Mouse (Mus musculus) retina, postnatal 7 days (tissue): Measurements from ENCODE around the gene Gm20388.

Source experiments
- DNase-seq: peaks from one replicate; pipeline ENCODE4 v3.0.0-alpha.2; 2012; ENCODE audit warnings: low read depth, low spot score

Gm20388 gene

DNA sequence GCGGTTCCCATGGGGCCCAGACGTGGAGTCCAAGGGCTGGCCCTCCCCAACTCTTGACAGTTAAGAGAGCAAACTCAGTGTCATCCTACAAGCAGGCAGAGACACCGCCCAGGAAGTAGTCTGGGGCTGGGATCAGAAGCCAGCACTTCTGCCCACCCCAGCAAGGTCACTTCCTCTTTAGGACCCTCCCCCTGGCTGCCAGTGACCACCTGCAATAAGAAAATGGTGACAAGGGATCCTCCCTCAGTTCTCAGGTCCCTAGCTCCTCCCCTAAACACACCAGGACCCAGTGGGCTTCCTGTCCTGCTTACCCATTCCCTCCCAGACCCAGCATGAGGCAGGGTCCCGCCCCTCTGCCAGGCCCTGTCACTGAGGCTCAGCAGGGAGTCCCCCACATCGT, 2637.2 kb downstream of the Gm20388 start:
- no peak for DNase-seq

DNA sequence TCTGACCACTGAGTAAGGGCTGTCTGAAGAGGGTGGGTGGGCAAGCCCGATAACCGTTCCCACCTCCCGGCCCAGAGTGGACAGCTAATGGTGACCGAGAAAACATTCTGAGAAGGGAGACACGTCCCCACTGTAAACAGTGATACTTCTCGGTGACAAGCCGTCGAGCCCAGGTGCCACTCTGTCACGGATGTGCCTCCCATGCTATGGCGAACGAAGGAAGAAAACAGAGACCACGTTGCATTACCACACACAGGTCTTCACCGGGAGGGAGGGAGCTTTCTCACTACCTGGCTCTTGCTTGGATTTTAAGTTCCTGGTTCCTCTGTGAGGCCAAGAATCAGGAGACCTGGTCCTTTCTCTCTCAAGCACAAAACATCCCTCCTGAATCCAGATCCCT, 2637.7 kb downstream of the Gm20388 start:
- DNase-seq: no peak

DNA sequence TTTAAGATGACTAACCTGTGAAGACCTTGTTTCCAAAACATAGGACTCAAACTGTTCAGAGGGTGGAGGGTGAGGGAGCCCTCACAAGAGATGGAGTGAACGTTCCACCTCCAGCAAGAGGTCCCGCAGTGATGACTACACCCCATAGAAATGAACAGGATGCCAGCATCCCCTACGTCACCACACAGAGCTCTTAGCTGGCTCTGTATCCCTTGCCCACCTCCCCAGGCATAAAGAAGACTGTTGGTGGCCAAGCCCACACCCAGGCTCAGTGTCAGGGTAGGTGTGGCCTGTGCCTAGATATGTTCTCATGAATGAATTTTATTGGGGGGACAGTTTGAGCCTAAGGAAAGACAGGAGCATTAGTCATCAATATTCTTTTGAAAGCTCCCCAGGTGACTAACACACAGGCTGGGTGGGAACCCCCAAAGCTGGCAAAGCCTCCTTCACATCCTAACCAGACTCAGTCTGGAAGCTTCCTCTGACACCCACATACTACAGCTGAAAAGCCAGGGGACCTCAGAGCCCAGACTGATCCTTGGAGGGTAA, 2638.3 kb downstream of the Gm20388 start:
- DNase-seq: no peak

DNA sequence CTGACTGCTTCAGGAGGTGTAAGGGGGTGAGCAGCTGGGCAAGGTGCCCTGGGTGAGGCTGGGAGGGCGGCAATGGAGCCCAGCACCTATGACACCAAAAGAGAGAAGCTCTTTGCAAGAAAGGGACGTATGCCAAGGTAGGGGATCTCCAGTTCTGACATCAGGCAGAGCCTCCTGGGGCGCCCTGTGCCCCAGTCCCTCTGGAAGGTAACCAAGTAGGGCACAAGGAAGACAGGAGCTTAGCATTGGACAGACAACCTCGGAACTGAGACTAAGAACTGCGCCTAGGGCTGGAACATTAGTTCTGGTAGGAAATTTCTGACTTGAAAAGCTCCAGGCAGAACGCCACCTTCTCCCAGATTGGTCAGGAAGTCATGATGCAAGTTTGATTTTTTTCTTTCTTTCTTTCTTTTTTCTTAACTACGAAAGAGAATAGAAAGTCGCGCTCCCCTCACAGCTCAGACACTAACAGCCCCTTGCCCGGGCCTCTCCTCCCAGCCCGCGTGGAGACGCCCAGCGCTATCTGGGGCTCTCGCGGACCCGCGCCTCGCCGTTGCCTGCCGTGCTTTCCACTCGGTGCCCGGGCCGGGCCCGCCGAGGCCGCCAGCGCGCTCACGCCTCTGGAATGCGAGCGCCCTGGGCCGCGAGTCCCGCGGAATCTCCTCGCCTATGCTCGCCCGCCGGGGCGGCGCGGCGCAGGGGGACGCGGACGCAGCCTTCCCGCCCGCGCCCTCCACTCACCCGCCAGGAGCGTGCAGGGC, 2639.8 kb downstream of the Gm20388 start:
- peak; percentile 17 for DNase-seq

- peak; percentile 20 for DNase-seq
These were observed 2640.3 kb downstream of the Gm20388 start for GRCm38 (mm10) chr8:122550995-122551264.

DNA sequence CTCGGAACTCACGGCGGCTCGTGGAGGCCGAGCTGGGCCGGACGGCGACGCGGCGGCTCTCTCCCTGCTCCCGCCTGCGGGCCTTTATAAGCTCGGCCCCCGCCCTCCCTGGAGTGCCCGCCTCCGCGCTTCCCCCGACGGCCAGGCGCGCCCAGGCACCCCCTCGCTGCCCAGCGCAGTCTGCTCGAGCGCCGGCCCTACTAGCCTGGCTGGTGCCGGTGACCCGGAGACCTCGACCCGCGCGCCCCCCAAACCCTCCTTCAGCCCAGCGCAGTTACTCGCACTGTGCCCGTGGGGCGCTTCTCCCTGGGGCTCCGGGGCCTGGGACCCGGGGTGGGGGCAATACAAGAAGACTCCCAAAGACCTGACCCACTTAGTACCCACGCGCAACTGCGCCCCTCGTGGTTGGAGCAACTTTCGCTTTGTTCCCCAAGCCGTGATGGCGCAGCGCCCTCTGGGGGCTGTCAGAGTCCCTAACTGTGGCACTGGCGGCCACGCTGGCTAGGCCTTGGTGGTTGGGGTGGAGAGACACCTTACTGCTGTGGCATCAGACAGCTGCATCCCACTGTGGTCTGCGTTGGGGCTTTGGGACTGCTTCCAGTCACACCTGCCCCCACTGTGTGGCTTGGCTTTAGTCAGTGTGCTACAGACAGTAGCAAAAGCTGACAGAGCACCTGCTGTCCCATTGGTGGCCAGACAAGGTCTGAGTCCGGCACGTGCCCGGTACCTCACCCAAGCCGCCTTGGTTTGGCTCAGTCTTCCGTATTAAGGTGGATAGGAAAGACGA, 2640.8 kb downstream of the Gm20388 start, which contains the start of gene Piezo1:
Gene Piezo1, minus strand, starts transcription at position 65 of the 787 bp plus-strand sequence.
- peak; percentile 64 for DNase-seq

DNA sequence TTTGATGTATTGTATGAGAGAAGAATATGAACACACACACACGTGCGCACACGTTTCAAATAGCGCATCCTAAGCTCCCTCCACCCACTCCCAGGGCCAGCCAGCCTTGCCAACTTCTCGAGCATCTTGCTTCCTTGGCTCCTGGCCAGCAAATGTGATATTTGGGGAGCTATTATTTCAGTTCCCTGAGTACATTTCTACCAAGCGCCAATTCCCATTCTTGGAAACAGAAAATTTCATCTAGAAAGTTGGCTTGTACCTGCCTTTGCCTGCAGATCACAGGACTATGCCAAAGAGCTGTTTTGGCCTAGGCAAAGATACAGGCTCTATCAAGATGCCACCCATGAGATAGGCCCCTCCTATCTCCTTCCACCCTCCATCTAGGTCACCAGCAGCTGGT, 2644.1 kb downstream of the Gm20388 start:
- no peak for DNase-seq

DNA sequence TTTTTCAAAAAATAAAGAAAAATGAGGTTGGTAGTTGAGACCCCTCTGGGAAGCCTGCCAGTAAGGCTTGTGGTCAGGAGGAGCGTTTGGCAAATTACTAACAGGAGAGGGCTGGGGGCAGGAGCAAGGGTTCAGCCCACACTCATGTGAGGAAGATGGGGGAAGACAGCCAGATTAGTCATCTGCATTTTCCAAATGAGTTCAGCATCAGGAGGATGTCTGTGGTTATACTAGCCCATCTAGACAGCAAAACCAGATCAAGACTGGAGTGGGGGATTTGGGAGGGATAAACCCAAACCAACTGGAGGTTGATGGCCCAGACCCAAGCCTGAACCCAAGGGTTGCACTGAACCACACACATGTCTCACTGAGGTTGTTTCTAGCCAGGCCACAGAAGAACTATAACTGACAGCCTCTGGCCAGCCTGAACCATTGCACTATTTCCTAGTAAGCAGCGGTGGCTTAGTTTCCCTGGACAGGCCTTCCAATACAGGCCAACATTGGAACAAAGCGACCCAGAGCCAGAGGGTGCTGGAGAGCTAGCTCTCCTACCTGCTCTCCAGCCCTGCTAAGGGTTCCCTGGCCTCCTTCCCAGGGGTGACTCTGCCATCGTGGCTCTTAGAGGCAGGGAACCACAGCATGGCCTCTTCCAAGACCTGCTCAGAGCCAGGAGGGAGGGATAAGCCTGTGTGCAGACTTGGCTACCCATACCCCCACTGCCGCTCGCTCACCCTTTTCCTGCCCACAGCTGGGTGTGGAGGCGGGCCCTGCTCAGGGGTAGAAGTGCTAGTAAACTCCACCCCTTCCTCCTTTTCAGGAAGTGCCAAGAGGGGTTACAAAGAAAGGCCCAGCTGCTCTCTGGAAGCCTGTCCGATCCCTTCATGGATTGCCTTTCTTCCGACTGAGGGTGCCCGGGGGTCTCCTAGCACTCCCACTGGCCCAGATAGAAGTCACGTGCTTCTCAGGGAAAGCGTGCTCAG, 2645.7 kb downstream of the Gm20388 start:
- DNase-seq: no peak

DNA sequence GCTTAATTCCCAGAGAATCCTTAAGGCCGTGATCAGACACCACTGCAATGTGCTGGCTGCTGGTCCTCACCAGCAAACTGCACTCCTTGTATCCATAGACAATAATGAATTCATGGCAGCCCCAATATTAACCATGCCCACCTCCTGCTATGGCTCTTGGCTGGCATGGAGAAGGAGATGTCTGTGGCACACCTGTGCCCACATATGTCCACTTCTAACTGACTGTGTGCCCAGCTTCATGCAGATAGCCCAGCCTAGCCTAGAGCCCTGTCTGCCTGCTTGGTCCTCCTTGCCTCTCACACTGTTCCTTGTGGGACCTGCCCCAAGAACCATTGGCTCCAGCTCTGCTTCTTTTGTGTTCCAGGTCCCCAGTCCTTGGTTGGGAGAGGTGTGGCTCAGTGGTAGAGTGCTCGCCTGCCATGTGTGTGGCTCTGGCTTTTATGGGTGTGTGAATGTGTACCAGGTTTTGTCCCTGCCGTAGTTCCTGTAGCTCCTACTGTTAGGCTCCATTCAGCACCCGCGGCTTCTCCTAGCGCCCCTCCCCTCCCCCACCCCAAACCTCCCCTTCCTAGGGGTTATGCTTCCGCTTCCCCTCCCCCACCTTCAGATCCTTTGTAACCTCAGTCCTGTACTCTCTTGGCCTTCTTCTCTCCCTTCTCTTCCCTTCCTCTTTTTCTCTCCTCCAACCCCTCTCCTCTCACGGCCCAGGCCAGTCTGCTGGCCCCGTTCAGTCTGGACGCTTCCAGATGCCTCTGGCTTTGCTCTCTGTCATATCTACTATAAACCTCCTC, 2646.8 kb downstream of the Gm20388 start:
- DNase-seq: no peak

- no peak for DNase-seq
These were observed 2648.2 kb downstream of the Gm20388 start for GRCm38 (mm10) chr8:122558671-122559349.

DNA sequence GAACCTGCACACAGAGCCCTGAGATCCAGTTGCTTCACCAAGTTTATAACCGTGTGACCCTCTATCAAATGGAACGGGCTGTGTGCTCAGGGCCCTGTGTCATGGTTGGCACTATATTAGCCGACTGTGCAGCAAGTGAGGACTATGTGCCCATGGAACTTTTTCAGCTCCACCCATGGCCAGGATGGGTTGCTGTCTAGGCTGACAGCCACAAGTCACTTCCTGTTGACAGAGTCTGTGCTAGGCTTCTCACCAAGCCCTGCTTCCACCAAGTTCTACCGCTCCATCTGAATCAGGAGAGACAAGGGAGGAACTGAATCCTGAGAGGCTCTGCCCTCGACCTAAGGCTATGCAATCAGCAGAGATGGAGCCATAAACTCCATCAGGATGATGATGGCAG, 2650.6 kb downstream of the Gm20388 start:
- DNase-seq: no peak

DNA sequence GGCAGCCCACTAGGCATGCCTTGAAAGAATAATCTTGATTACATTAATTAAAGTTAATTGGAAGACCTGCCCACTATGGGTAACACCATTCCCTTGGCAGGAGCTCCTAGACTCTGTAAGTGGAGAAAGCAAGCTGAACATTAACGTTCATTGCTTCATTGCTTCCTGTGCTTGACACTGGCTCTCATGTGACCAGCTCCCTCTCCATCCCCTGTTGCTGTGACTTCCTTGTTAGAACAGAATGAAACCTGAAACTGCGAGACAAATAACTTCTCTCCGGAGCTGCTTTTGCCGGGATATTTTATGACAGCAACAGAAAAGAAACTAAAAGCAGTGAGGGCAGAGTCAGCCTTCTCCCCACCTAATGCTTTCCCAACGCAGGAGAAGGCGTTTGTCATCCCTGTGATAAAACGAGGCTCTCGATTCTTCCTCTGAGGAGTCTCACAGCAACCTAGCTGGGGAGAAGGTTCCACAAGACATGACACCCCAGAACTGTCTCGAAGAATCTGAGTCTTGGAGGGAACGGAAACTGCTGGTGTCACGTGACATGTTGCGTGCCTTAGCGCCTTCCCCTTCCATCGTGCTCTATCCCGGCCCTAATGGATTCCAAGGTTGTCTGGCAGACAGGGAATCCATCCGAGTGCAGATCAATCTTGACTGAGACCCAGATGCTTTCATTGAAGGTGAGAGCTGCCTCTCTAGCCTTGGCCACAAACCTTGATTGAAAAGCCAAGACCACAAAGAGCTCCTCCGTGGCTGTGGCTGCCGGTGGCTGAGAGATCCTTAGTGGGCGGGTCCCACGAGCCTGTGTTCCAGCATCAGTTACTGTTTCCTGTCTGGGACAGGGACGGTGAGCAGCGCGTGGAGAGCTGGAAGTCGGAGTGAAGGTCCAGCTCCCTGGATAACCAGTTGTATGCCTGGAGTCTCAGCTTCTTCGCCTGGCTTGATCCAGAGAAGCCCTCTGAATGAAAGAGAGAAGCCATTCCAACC, 2654.0 kb downstream of the Gm20388 start:
- no peak for DNase-seq

- peak; percentile 64 for DNase-seq
These were observed 2656.1 kb downstream of the Gm20388 start for GRCm38 (mm10) chr8:122566766-122567165.

- DNase-seq: peak; percentile 91
These were observed 2656.9 kb downstream of the Gm20388 start, which contains the start of gene Cdt1 for GRCm38 (mm10) chr8:122567361-122568108. Gene Cdt1, plus strand, starts transcription at chr8:122568015.

GRCm38 (mm10) chr8:122568109-122568504, 2657.5 kb downstream of the Gm20388 start:
- no peak for DNase-seq

DNA sequence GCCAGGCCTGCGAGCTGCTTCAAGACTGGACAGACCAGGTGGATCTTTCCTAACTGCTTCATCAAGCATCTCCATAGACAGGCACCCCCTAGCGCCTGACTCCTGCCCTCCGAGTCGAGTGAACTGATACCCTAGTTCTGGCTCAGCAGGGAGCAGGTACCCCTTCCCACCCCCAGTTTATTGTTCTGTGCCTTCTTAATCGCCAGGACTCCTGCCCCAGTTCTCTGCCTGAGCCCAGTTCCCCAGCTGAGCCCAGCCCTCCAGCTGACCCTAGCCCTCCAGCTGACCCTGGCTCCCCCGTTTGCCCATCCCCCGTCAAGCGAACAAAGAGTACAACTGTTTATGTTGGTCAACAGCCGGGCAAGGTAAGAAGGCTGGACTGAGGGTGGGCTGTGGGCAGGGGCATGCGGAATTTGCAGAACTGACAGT, 2658.3 kb downstream of the Gm20388 start:
- DNase-seq: no peak

DNA sequence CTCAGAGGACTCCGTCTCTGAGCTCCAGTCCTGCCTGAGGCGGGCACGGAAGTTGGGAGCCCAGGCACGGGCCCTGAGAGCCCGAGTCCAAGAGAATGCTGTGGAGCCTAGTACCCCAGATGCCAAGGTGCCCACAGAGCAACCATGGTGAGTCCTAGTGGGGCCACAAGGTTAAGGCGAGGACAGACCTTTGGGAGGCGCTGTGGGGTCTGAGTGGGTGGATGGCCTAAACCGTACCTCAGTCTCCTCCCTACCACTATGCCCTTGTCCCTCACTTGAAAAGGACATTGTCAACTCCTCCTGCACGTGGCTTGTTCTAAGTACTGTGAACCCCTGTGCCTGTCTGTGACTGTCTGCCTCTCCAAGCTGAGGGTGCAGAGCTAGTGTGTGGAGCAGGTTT, 2658.7 kb downstream of the Gm20388 start:
- DNase-seq: no peak

DNA sequence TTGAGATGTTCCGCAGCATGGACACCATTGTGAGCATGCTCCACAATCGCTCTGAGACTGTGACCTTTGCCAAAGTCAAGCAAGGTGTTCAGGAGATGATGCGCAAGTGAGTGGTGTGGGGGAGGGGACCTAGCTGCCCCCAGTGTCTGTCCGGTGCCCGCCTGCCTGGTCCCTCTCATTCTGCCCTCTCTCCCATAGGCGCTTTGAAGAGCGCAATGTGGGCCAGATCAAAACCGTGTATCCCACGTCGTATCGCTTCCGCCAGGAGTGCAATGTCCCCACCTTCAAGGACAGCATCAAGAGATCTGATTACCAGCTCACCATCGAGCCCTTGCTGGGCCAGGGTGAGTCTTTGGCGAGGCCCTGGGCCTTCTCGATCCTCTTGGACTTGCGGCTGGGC, 2659.4 kb downstream of the Gm20388 start:
- no peak for DNase-seq
